Mouse (Mus musculus) neural tube, embryonic 11.5 days (tissue): ENCODE data around the gene Prss30. TPM values are rescaled to one million over a fixed set of nuclear protein-coding genes. Genes with fewer than 3 reads are reported as not detected.
A peak's percentile ranks its signal among the peaks of the same experiment; 100 is the strongest.
"Not testable (repeated sequence)": the region's sequence is repeated elsewhere in the genome, so short reads cannot be mapped to it uniquely, and the experiment has no call there.

Experiments used
- ATAC-seq: fragments of 200-750 bp; cut with Nextera tagmentation; 2 replicates; pipeline ENCODE4 v1.8.0; 2017; ENCODE audit warnings: moderate number of reproducible peaks, mild to moderate bottlenecking, moderate TSS enrichment, moderate library complexity; ENCODE audit not compliant: insufficient read depth, low FRiP score, low TSS enrichment
- DNase-seq: peaks from one replicate; pipeline ENCODE4 v3.0.0-alpha.2; 2015; ENCODE audit warnings: low spot score
- H3K27ac ChIP-seq: fragments of 300-500 bp; sonication (generic); 2 replicates; pipeline ENCODE4 v1.5.1; 2014; ENCODE audit warnings: low read depth, mild to moderate bottlenecking, low read length
- H3K27me3 ChIP-seq: fragments of 300-500 bp; sonication (generic); 2 replicates; pipeline ENCODE4 v1.6.1; 2014; ENCODE audit warnings: mild to moderate bottlenecking, low read length, mixed read lengths; ENCODE audit not compliant: control insufficient read depth, insufficient read depth
- H3K36me3 ChIP-seq: fragments of 300-500 bp; sonication (generic); 2 replicates; pipeline ENCODE4 v1.6.1; 2014; ENCODE audit warnings: mild to moderate bottlenecking, low read length, moderate library complexity, mixed read lengths; ENCODE audit not compliant: control insufficient read depth, insufficient read depth
- H3K4me1 ChIP-seq: fragments of 300-500 bp; sonication (generic); 2 replicates; pipeline ENCODE4 v1.6.1; 2014; ENCODE audit warnings: low read length, mixed read lengths; ENCODE audit not compliant: control insufficient read depth, insufficient read depth
- H3K4me2 ChIP-seq: fragments of 300-500 bp; sonication (generic); 2 replicates; pipeline ENCODE4 v1.6.1; 2014; ENCODE audit warnings: low read depth, mild to moderate bottlenecking, moderate library complexity
- H3K4me3 ChIP-seq: fragments of 300-500 bp; sonication (generic); 2 replicates; pipeline ENCODE4 v1.5.1; 2014; ENCODE audit warnings: low read depth, low read length
- H3K9ac ChIP-seq: fragments of 300-500 bp; sonication (generic); 2 replicates; pipeline ENCODE4 v1.6.1; 2014; ENCODE audit warnings: mild to moderate bottlenecking, low read length
- H3K9me3 ChIP-seq: fragments of 300-500 bp; sonication (generic); 2 replicates; pipeline ENCODE4 v1.6.1; 2016; ENCODE audit warnings: low read length; ENCODE audit not compliant: control insufficient read depth
- WGBS: fragments of 180-500 bp; shearing (Covaris S2); extraction: QIAGEN DNeasy Blood & Tissue Kit; methylation state at CpG from one replicate; pipeline ENCODE4 v1.1.7; 2014; 5-methylcytosine and 5-hydroxymethylcytosine counted together
- microRNA-seq: library from miRNA; unstranded; fragments of <30 nt; microRNA quantifications from one replicate; pipeline ENCODE4, GENCODE M21; 2016
- polyA plus RNA-seq: library from polyadenylated mRNA; unstranded; fragments of >200 nt; fragmentation: Nextera tagmentation; extraction: Ambion mirVana; gene quantifications from 2 replicates; pipeline ENCODE4 v1.2.1, GENCODE M21; 2014

Prss30 gene
- polyA plus RNA-seq, 1 experiment from 2014 or later: not detected

DNA sequence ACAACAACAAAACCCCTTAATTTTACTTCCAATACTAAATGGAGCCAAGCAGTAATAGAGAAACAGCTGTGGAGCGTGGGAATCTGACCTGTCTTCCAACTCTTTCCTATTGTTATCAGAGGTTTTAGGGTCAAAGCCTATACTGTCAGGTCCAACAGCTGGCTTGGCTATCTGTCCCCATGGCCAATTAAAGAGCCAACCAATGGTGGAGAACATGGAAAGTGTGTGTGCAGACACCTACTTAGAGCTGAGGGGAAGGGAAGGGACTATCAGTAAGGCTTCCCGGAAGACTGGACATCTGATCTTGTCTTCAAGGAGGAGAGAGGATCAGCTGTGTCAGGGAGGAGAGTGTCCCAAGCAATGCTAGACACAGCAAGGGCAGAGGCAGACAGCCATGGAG is 31.3 kb downstream of the Prss30 start:
- H3K9me3 ChIP-seq: no peaks in the 10 kb centered on the region
- WGBS: 96% methylated on average over 2 of the region's 2 CpGs
- DNase-seq: no peak

DNA sequence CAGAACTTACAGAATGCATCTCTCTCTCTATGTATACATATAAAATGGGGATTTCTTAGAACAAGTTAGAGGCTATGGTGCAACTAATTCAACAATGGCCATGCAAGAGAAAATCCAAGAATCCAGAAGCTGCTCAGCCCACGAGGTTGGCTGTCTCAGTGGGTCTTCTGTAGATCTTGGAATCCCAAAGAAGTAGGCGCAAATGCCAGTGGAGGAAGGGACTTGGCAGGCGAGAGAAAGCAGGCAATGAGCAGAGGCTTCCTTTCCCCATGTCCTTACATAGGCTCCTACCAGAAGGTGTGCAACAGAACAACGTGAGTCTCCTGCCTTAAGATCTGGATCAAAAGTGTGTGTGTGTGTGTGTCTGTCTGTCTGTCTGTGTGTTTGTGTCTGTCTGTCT is 32.9 kb downstream of the Prss30 start:
- not testable (repeated sequence) for H3K9ac ChIP-seq, H3K9me3 ChIP-seq, H3K4me2 ChIP-seq, H3K4me3 ChIP-seq, DNase-seq, H3K4me1 ChIP-seq, H3K36me3 ChIP-seq, ATAC-seq, H3K27ac ChIP-seq, H3K27me3 ChIP-seq
- 83% methylated on average over 4 of the region's 4 CpGs for WGBS

More for the DNA sequence above, 31.3 kb downstream of the Prss30 start:
- Histone ChIP-seq H3K4me3 (no peak overlapping the region), H3K27ac (no peak overlapping the region), H3K4me2 (no peak overlapping the region), H3K36me3 (no peaks in the 10 kb centered on the region), H3K9ac (no peak overlapping the region), H3K4me1 (no peaks in the 10 kb centered on the region), H3K27me3 (no peaks in the 10 kb centered on the region)
- no peak for ATAC-seq

GRCm38 (mm10) chr17:23941372-23941771 is 39.0 kb downstream of the Prss30 start, which contains the start of gene Sbp:
TSS of gene Sbp (plus strand) at chr17:23941672.
- Histone ChIP-seq H3K4me2 (no peak within 1 kb of the TSS), H3K9ac (no peak within 1 kb of the TSS), H3K4me1 (no peaks in the 10 kb centered on the region), H3K27ac (no peak within 1 kb of the TSS), H3K9me3 (no peaks in the 10 kb centered on the region), H3K4me3 (no peak within 1 kb of the TSS), H3K27me3 (no peaks in the 10 kb centered on the region), H3K36me3 (no peaks in the 10 kb centered on the region)
- DNase-seq: no peak
- no peak for ATAC-seq

DNA sequence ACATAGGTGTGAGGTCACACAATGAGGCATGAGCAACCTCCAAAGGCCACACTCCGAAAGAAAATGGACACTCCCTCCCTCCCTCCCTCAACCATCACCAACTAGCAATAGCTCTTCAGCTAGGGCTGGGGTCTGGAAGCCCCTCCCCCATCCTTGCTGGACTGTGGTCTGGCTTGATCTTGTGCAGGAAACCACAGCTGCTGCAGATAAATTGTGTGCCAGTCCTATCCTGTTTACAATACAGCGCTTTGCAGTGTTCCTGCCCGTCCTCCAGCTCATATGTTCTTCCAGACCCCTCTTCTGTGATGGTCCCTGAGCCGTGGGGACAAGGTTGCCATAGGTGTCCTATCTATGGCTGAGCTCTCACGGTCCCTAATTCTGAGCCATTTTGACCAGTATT is 49.2 kb downstream of the Prss30 start:
- no peak overlapping the region for H3K4me3 ChIP-seq
- whole genome bisulfite sequencing: 89% methylated on average over 5 of the region's 5 CpGs
- no peak overlapping the region for H3K27ac ChIP-seq
- no peak overlapping the region for H3K9ac ChIP-seq
- no peaks in the 10 kb centered on the region for H3K36me3 ChIP-seq
- ATAC-seq (no peak), DNase-seq (no peak)
- H3K27me3 ChIP-seq: no peaks in the 10 kb centered on the region
- H3K4me1 ChIP-seq: no peaks in the 10 kb centered on the region
- H3K4me2 ChIP-seq: no peak overlapping the region
- no peaks in the 10 kb centered on the region for H3K9me3 ChIP-seq

- H3K4me3 ChIP-seq: peak overlapping the region; percentile 46
- peak; percentile 79 for DNase-seq
- ATAC-seq: peak; percentile 86
- no peaks in the 10 kb centered on the region for H3K9me3 ChIP-seq
- H3K27ac ChIP-seq: peak overlapping the region; percentile 95
- no peaks in the 10 kb centered on the region for H3K27me3 ChIP-seq
- no peaks in the 10 kb centered on the region for H3K36me3 ChIP-seq
- H3K9ac ChIP-seq: peak overlapping the region; percentile 71
- H3K4me2 ChIP-seq: peak overlapping the region; percentile 51
- WGBS: 0% methylated on average over 14 of the region's 14 CpGs
- peaks cover 5% of the 10 kb centered on the region; the same call in 1 of the 2 replicates for H3K4me1 ChIP-seq
These were observed 55.3 kb downstream of the Prss30 start for GRCm38 (mm10) chr17:23925090-23925493.

- peak; percentile 93 for DNase-seq
- WGBS: under 1% methylated on average over 29 of the region's 29 CpGs
These were observed 55.8 kb downstream of the Prss30 start for GRCm38 (mm10) chr17:23924531-23925007.

More at GRCm38 (mm10) chr17:23924531-23925007, 55.8 kb downstream of the Prss30 start:
- Histone ChIP-seq H3K27ac (peak overlapping the region; percentile 95), H3K4me3 (peak overlapping the region; percentile 46), H3K9ac (peak overlapping the region; percentile 71), H3K36me3 (no peaks in the 10 kb centered on the region), H3K4me2 (peak overlapping the region; percentile 51), H3K9me3 (no peaks in the 10 kb centered on the region), H3K27me3 (no peaks in the 10 kb centered on the region), H3K4me1 (peaks cover 5% of the 10 kb centered on the region; the same call in 1 of the 2 replicates)
- peak; percentile 98 for ATAC-seq

Small RNA genes lying within 50 kb of the gene (microRNA-seq; reads per million reads assigned to microRNA genes)
- gene Gm27700: not detected

Other genes with a start within 250 kb of the Prss30 start
- gene Paqr4, start 239.7 kb downstream of the Prss30 start, polyA plus RNA-seq: 31.4 and 37.1 TPM in 2 replicates
- 6.8 and 7.8 TPM in 2 replicates for gene Kremen2, start 234.7 kb downstream of the Prss30 start, polyA plus RNA-seq
- 173 and 197 TPM in 2 replicates for gene Flywch1, start 209.0 kb downstream of the Prss30 start, polyA plus RNA-seq
- 29.1 and 32.6 TPM in 2 replicates for gene Flywch2, start 194.5 kb downstream of the Prss30 start, polyA plus RNA-seq
- 399 and 408 TPM in 2 replicates for gene Srrm2, start 190.0 kb downstream of the Prss30 start, polyA plus RNA-seq
- 1,025 and 1,061 TPM in 2 replicates for gene Elob, start 151.4 kb downstream of the Prss30 start, polyA plus RNA-seq
- gene Prss33, start 144.5 kb downstream of the Prss30 start, polyA plus RNA-seq: 0.18 TPM in 1 of 2 replicates, not detected in the other
- gene Prss32, start 136.7 kb downstream of the Prss30 start, polyA plus RNA-seq: not detected in 2 replicates
- 1.3 and 1.8 TPM in 2 replicates for gene Prss41, start 136.4 kb downstream of the Prss30 start, polyA plus RNA-seq
- gene Prss21, start 112.5 kb downstream of the Prss30 start, polyA plus RNA-seq: not detected in 2 replicates
- not detected in 2 replicates for gene Dcpp1, start 99.7 kb downstream of the Prss30 start, polyA plus RNA-seq
- gene Dcpp2, start 99.7 kb downstream of the Prss30 start, polyA plus RNA-seq: not detected in 2 replicates
- not detected in 2 replicates for gene Dcpp3, start 63.1 kb downstream of the Prss30 start, polyA plus RNA-seq
- gene Sbp, start 38.9 kb downstream of the Prss30 start, polyA plus RNA-seq: not detected in 2 replicates
- gene Sbpl, start 25.3 kb downstream of the Prss30 start, polyA plus RNA-seq: not detected in 2 replicates
- 0.17 TPM in 1 of 2 replicates, not detected in the other for gene Prss22, start 17.5 kb upstream of the Prss30 start, polyA plus RNA-seq
- 0.37 TPM in 1 of 2 replicates, not detected in the other for gene Prss27, start 57.6 kb upstream of the Prss30 start, polyA plus RNA-seq
- 87.6 and 94.5 TPM in 2 replicates for gene Kctd5, start 92.9 kb upstream of the Prss30 start, polyA plus RNA-seq
- gene Pdpk1, start 170.4 kb upstream of the Prss30 start, polyA plus RNA-seq: 44.6 and 44.9 TPM in 2 replicates
- 27.3 and 36.2 TPM in 2 replicates for gene Amdhd2, start 183.2 kb upstream of the Prss30 start, polyA plus RNA-seq
- 555 and 574 TPM in 2 replicates for gene Atp6v0c, start 189.1 kb upstream of the Prss30 start, polyA plus RNA-seq
- gene Tbc1d24, start 225.0 kb upstream of the Prss30 start, polyA plus RNA-seq: 7.9 and 8.7 TPM in 2 replicates
- gene Ntn3, start 229.0 kb upstream of the Prss30 start, polyA plus RNA-seq: 4.0 and 4.7 TPM in 2 replicates
- 16.7 and 18.3 TPM in 2 replicates for gene Tedc2, start 240.3 kb upstream of the Prss30 start, polyA plus RNA-seq